In the genomic region with DNA sequence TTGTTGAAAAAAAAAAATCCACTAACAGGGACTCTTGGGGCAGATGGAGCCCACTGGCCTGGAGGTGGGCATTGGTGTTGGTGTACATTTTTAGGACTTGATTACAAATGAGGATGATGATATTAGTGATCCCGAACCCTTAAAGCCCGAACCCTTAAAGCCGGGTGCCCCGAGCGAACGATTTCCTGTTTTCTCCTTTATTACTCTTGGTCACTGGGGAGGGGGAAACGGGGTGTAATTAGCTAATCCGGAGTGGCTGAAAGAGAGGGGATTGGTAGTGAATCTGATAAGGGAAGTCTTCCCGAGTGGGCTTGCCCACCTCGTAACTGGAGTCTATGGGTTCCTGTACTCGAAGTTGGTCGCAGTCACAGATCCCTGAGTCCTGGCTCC, we compare ENCODE assay signal across 8 mouse cellular contexts. TPM values are rescaled to one million over a fixed set of nuclear protein-coding genes. Genes with fewer than 3 reads are reported as not detected.
A peak's percentile ranks its signal among the peaks of the same experiment; 100 is the strongest.
DNase-seq lines count a peak whose midpoint lies in the region; ATAC-seq lines count a peak whose summit lies in the region.

No protein-coding gene starts in this region.

- ATAC-seq in hindbrain, embryonic 11.5 days (ENCODE audit: low FRiP score) = no peak
- no peak for ATAC-seq in liver, embryonic 13.5 days (ENCODE audit: low read depth)
- no peak for ATAC-seq in neural tube, embryonic 15.5 days (ENCODE audit: low FRiP score)

- peaks cover 3% of the 10 kb centered on the region; the same call in 1 of the 2 replicates for H3K4me1 ChIP-seq in hindbrain, embryonic 11.5 days (replicated peaks; ENCODE audit: control insufficient read depth, insufficient read depth, low read length)
- peaks cover 38% of the 10 kb centered on the region for H3K4me1 ChIP-seq in liver, embryonic 13.5 days (replicated peaks)
- H3K4me1 ChIP-seq in neural tube, embryonic 15.5 days = peaks cover 32% of the 10 kb centered on the region

- WGBS in hindbrain, embryonic 11.5 days = under 1% methylated on average over 12 of the region's 12 CpGs
- 1% methylated on average over 12 of the region's 12 CpGs for WGBS in liver, embryonic 13.5 days (ENCODE audit: insufficient replicate concordance)
- WGBS in neural tube, embryonic 15.5 days = 0% methylated on average over 12 of the region's 12 CpGs

- peak overlapping the region; percentile 88 for H3K9ac ChIP-seq in hindbrain, embryonic 11.5 days (ENCODE audit: low read depth, low read length)
- H3K9ac ChIP-seq in liver, embryonic 13.5 days = peak overlapping the region; percentile 100
- peak overlapping the region; percentile 100 for H3K9ac ChIP-seq in neural tube, embryonic 15.5 days (replicated peaks)

- peak overlapping the region; percentile 99 for H3K27ac ChIP-seq in hindbrain, embryonic 11.5 days (ENCODE audit: low read depth, low read length)
- H3K27ac ChIP-seq in liver, embryonic 13.5 days = peak overlapping the region; percentile 93
- H3K27ac ChIP-seq in neural tube, embryonic 15.5 days (replicated peaks) = peak overlapping the region; percentile 97

- no peaks in the 10 kb centered on the region for H3K36me3 ChIP-seq in hindbrain, embryonic 11.5 days (ENCODE audit: control insufficient read depth, insufficient read depth, low read length)
- H3K36me3 ChIP-seq in liver, embryonic 13.5 days = 0 out of 2 replicates have a peak, but pooled peaks cover 4% of the 10 kb centered on the region
- H3K36me3 ChIP-seq in neural tube, embryonic 15.5 days = no peaks in the 10 kb centered on the region

- no peaks in the 10 kb centered on the region for H3K27me3 ChIP-seq in hindbrain, embryonic 11.5 days (ENCODE audit: control insufficient read depth, insufficient read depth, low read length)
- H3K27me3 ChIP-seq in liver, embryonic 13.5 days = no peaks in the 10 kb centered on the region
- no peaks in the 10 kb centered on the region for H3K27me3 ChIP-seq in neural tube, embryonic 15.5 days (replicated peaks)

- no peaks in the 10 kb centered on the region for H3K9me3 ChIP-seq in hindbrain, embryonic 11.5 days (ENCODE audit: control insufficient read depth, low read length)
- no peaks in the 10 kb centered on the region for H3K9me3 ChIP-seq in liver, embryonic 13.5 days (replicated peaks)
- H3K9me3 ChIP-seq in neural tube, embryonic 15.5 days (replicated peaks) = no peaks in the 10 kb centered on the region

- DNase-seq in adrenal gland, adult (ENCODE audit: inconsistent age in 2 of 2, low spot score in 1 of 2) = peak; percentile 27 to 77
- DNase-seq in adrenal gland, adult 8-10 months = no peak
- peak; percentile 5 to 23 for DNase-seq in urinary bladder, postnatal 36 days (ENCODE audit: low spot score in 2 of 2)
- DNase-seq in urinary bladder, postnatal 10 days (ENCODE audit: low spot score) = no peak
- DNase-seq in hindbrain, embryonic 11.5 days (ENCODE audit: low spot score) = peak; percentile 57
- no peak for DNase-seq in liver, embryonic 13.5 days
- no peak for DNase-seq in layer of hippocampus, adult 8-10 months (ENCODE audit: low spot score in 2 of 2)

- peak overlapping the region; percentile 92 for H3K4me3 ChIP-seq in hindbrain, embryonic 11.5 days (ENCODE audit: low read depth, low read length)
- peak overlapping the region; percentile 99 for H3K4me3 ChIP-seq in liver, embryonic 13.5 days (replicated peaks)
- peak overlapping the region; percentile 99 for H3K4me3 ChIP-seq in neural tube, embryonic 15.5 days (replicated peaks)

- H3K4me2 ChIP-seq in hindbrain, embryonic 11.5 days (replicated peaks; ENCODE audit: low read depth, low read length) = peak overlapping the region; percentile 50
- peak overlapping the region; percentile 84 for H3K4me2 ChIP-seq in liver, embryonic 13.5 days
- peak overlapping the region; percentile 67 for H3K4me2 ChIP-seq in neural tube, embryonic 15.5 days

RNA-seq across cellular contexts. Expression of gene Ppp1r12a, which starts 1.0 kb away (rescaled TPM):
- 100 to 1,000 TPM in 3 of 4 experiments, 10 to 100 TPM in 1; 98.3 to 130 (median 112) TPM for total RNA-seq in adrenal gland, adult 8-10 months (2022)
- polyA plus RNA-seq in hindbrain, embryonic 11.5 days (2014; fragmentation: Nextera tagmentation; extraction: Ambion mirVana) = 87.2 and 97.2 TPM in 2 replicates
- polyA plus RNA-seq in liver, embryonic 13.5 days (2015; fragmentation: Nextera tagmentation; extraction: Ambion mirVana) = 39.6 and 40.5 TPM in 2 replicates
- polyA plus RNA-seq in neural tube, embryonic 15.5 days (2015; fragmentation: Nextera tagmentation; extraction: Ambion mirVana) = 63.4 and 73.3 TPM in 2 replicates
- 100 to 1,000 TPM; 122 to 140 (median 133) TPM for total RNA-seq in layer of hippocampus, adult 8-10 months (2022)

Comparison
In these comparisons a context has a peak if more than half of its experiments do, and no peak if none do; other contexts are left out.
1. DNase-seq: peak in adrenal gland, adult (2 of 2), urinary bladder, postnatal 36 days (2 of 2) and hindbrain, embryonic 11.5 days (single experiment); none in adrenal gland, adult 8-10 months (single experiment), urinary bladder, postnatal 10 days (single experiment), liver, embryonic 13.5 days (single experiment) and layer of hippocampus, adult 8-10 months (0 of 2).
2. Peak in every context shown above with its lines, with median percentiles within 50 percentile points of each other: H3K27ac ChIP-seq, H3K4me2 ChIP-seq, H3K4me3 ChIP-seq and H3K9ac ChIP-seq.